Mouse (Mus musculus) hindbrain, embryonic 11.5 days (tissue): ENCODE data around the gene Galc. TPM values are rescaled to one million over a fixed set of nuclear protein-coding genes. Genes with fewer than 3 reads are reported as not detected.
"Not testable (repeated sequence)": the region's sequence is repeated elsewhere in the genome, so short reads cannot be mapped to it uniquely, and the experiment has no call there.

Experiments
- ATAC-seq: fragments of 200-750 bp; cut with Nextera tagmentation; 2 replicates; pipeline ENCODE4 v1.8.0; 2017; ENCODE audit warnings: mild to moderate bottlenecking, moderate TSS enrichment, moderate library complexity; ENCODE audit not compliant: low FRiP score
- DNase-seq: peaks from one replicate; pipeline ENCODE4 v3.0.0-alpha.2; 2015; ENCODE audit warnings: low spot score
- H3K27ac ChIP-seq: fragments of 300-500 bp; sonication (generic); 2 replicates; pipeline ENCODE4 v1.5.1; 2014; ENCODE audit warnings: mild to moderate bottlenecking, low read depth, low read length
- H3K27me3 ChIP-seq: fragments of 300-500 bp; sonication (generic); 2 replicates; pipeline ENCODE4 v1.6.1; 2014; ENCODE audit warnings: mild to moderate bottlenecking, low read length, moderate library complexity, mixed read lengths; ENCODE audit not compliant: control insufficient read depth, insufficient read depth
- H3K36me3 ChIP-seq: fragments of 300-500 bp; sonication (generic); 2 replicates; pipeline ENCODE4 v1.6.1; 2014; ENCODE audit warnings: mild to moderate bottlenecking, low read length, moderate library complexity, mixed read lengths; ENCODE audit not compliant: control insufficient read depth, insufficient read depth
- H3K4me1 ChIP-seq: fragments of 300-500 bp; sonication (generic); replicated peaks from 2 replicates; pipeline ENCODE4 v1.6.1; 2014; ENCODE audit warnings: low read length, mixed read lengths; ENCODE audit not compliant: control insufficient read depth, insufficient read depth
- H3K4me2 ChIP-seq: fragments of 300-500 bp; sonication (generic); replicated peaks from 2 replicates; pipeline ENCODE4 v1.6.1; 2014; ENCODE audit warnings: mild to moderate bottlenecking, low read depth, low read length
- H3K4me3 ChIP-seq: fragments of 300-500 bp; sonication (generic); 2 replicates; pipeline ENCODE4 v1.5.1; 2014; ENCODE audit warnings: low read depth, low read length
- H3K9ac ChIP-seq: fragments of 300-500 bp; sonication (generic); 2 replicates; pipeline ENCODE4 v1.6.1; 2014; ENCODE audit warnings: low read depth, low read length
- H3K9me3 ChIP-seq: fragments of 300-500 bp; sonication (generic); 2 replicates; pipeline ENCODE4 v1.6.1; 2016; ENCODE audit warnings: low read length; ENCODE audit not compliant: control insufficient read depth
- WGBS: fragments of 180-500 bp; shearing (Covaris S2); extraction: QIAGEN DNeasy Blood & Tissue Kit; methylation state at CpG from one replicate; pipeline ENCODE4 v1.1.7; 2014; 5-methylcytosine and 5-hydroxymethylcytosine counted together
- polyA plus RNA-seq: library from polyadenylated mRNA; unstranded; fragments of >200 nt; fragmentation: Nextera tagmentation; extraction: Ambion mirVana; gene quantifications from 2 replicates; pipeline ENCODE4 v1.2.1, GENCODE M21; 2014

Gene Galc
- polyA plus RNA-seq, 1 experiment from 2014 or later, result 12.2 TPM

DNA sequence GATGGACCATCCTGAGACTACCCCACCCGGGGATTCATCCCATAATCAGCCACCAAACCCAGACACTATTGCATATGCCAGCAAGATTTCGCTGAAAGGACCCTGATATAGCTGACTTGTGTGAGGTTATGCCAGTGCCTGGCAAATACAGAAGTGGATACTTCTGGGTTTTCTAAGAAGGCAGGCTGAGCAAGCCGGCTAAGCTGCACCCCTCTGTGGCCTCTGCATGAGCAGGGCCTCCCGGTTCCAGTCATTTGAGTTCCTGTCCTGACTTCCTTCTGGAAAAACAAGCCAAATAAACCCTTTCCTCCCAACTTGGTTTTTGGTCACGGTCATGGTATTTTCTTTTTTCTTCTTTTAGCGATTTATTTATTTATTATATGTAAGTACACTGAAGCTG is 20.8 kb downstream of the Galc start:
- H3K27ac ChIP-seq, H3K9ac ChIP-seq, H3K9me3 ChIP-seq, H3K4me1 ChIP-seq, H3K4me3 ChIP-seq, DNase-seq, H3K4me2 ChIP-seq, H3K36me3 ChIP-seq, H3K27me3 ChIP-seq, ATAC-seq: not testable (repeated sequence)
- 85% methylated on average over 6 of the region's 6 CpGs for WGBS

DNA sequence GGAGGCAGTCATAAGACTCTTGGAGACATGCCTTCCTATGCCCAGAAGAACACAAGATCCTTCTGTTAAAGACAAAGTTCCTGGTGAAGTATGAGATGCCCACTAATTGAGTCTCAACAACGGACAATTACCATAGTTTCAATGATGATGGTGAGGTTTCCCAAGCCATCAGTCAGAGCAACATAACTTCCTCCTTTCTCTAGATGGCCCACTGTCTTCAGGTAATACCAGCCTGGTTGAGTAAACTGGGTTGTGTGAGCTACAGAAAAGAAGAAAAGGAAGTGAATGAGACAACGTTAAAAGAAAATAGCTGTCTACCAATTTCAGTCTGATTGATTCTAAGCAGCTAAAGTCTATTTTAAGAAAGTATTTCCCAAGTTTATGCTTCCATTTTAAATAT is 32.2 kb downstream of the Galc start:
- no peak overlapping the region for H3K4me2 ChIP-seq
- H3K27ac ChIP-seq, result no peak overlapping the region
- H3K9ac ChIP-seq, result no peak overlapping the region
- no peak overlapping the region for H3K4me3 ChIP-seq
- H3K4me1 ChIP-seq, result no peaks in the 10 kb centered on the region
- DNase-seq (no peak), ATAC-seq (no peak)
- no peaks in the 10 kb centered on the region for H3K9me3 ChIP-seq
- H3K36me3 ChIP-seq, result no peaks in the 10 kb centered on the region
- H3K27me3 ChIP-seq, result no peaks in the 10 kb centered on the region
- 97% methylated on average over 2 of the region's 2 CpGs for WGBS

DNA sequence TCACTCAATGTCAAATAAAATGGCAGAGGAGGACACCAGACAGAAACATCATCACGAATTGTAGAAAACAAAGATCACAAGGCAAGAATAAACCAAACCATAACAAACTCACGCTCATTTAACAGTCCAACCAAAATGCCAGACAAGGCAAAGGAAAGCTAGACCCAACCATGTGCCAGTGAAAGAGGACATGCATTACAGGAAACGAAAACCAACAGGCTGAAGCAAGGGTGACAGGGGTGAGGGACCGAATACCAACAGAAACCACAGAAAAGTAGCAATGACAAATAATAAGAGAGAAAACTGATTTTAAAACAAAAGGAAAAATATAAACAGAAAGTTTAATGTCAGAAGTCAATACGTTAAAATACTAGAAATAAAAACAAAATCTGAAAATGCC is 36.0 kb downstream of the Galc start:
- Histone ChIP-seq H3K4me2 (no peak overlapping the region), H3K4me1 (no peaks in the 10 kb centered on the region), H3K4me3 (no peak overlapping the region), H3K36me3 (no peaks in the 10 kb centered on the region), H3K27ac (no peak overlapping the region), H3K9me3 (no peaks in the 10 kb centered on the region), H3K9ac (no peak overlapping the region), H3K27me3 (no peaks in the 10 kb centered on the region)
- ATAC-seq (no peak), DNase-seq (no peak)
- WGBS, result 91% methylated on average over 5 of the region's 5 CpGs

DNA sequence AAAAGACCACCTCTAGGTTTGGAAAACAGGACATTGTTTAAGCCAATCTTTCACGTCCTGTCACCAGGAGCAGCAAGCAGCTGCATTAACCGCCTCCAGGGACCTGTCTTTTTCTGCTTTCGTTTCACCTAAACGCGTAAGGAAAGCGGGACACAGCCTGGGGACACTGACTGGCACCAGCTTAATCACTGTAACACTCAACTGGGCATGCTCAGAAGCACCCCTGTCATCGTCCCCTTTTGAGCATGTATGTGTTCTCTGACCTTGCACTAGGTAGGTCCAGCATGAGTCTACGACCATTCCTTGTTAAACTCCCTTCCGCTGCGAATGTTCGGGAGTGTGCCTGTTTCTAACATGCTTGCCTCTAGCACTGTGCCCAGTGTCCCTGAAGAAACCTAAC is 42.8 kb downstream of the Galc start:
- DNase-seq, result peak; percentile 26
- ATAC-seq, result no peak
- H3K27me3 ChIP-seq, result no peaks in the 10 kb centered on the region
- 63% methylated on average over 11 of the region's 11 CpGs for WGBS
- H3K27ac ChIP-seq, result no peak overlapping the region
- no peaks in the 10 kb centered on the region for H3K4me1 ChIP-seq
- H3K4me3 ChIP-seq, result no peak overlapping the region
- H3K9ac ChIP-seq, result no peak overlapping the region
- H3K36me3 ChIP-seq, result no peaks in the 10 kb centered on the region
- H3K9me3 ChIP-seq, result no peaks in the 10 kb centered on the region
- no peak overlapping the region for H3K4me2 ChIP-seq

DNA sequence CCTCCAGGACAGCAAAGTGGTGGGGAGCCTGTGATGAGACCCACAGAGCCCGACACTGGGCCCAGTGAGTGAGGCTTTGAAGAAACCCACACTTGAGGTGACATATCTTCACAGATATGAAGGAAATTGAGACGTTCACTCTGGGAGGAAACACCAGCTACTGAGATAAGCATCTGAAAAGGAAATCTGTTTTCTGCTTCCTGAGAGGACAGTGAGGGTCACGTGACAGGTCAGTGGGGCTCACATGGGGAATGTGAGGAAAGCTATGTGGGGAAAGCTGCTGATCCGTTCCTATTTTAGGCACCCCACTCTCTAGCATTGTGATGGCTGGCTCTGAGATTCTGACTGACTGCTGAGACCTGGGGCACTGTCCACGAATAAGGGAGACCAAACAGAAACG is 43.7 kb downstream of the Galc start:
- Histone ChIP-seq H3K9ac (no peak overlapping the region), H3K27ac (no peak overlapping the region), H3K27me3 (no peaks in the 10 kb centered on the region), H3K4me3 (no peak overlapping the region), H3K4me1 (no peaks in the 10 kb centered on the region), H3K36me3 (no peaks in the 10 kb centered on the region), H3K4me2 (no peak overlapping the region), H3K9me3 (no peaks in the 10 kb centered on the region)
- WGBS, result 62% methylated on average over 6 of the region's 6 CpGs
- ATAC-seq (0 out of 2 replicates have a peak, but pooled peaks have one; percentile 18), DNase-seq (peak; percentile 5)

DNA sequence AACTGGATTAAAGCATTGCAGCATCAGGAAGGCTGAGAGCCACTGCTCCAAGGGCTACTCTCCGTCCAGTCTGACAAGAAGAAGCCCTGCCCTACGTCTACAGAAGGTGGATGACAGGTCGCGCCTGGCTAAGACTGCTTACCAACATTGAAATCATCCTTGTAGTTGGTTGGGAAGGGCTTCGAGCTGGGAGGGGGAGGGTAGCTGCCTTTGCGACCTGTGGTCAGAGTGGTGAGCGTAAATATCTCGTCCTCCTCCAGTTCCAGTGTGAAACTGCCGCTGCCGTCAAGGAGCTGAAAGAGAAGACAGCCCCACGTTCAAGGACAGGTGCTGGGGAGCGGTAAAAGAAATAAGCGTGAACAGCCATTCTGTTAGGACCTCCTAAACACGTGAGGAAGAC is 45.1 kb downstream of the Galc start:
- Histone ChIP-seq H3K27me3 (no peaks in the 10 kb centered on the region), H3K4me3 (no peak overlapping the region), H3K4me2 (no peak overlapping the region), H3K9ac (no peak overlapping the region), H3K27ac (no peak overlapping the region), H3K4me1 (no peaks in the 10 kb centered on the region), H3K36me3 (no peaks in the 10 kb centered on the region), H3K9me3 (no peaks in the 10 kb centered on the region)
- DNase-seq (no peak), ATAC-seq (no peak)
- 88% methylated on average over 14 of the region's 14 CpGs for WGBS

DNA sequence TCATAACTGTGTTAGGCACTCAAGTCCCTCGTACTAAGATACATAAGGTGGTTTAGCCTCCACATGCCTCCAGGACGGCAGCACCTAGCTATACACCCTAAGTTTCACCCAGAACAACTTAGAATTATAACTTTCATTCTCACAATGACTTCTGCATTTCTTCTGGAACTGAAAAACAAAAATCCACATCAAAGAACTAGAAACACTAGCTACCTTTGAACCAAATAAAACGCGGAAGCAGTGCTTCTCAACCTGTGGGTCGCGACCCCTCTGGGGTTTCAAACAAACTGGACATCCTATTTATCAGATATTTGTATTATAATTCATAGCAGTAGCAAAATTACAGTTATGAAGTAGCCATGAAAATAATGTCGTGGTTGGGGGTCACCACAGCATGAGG is 45.5 kb downstream of the Galc start:
- Histone ChIP-seq H3K9ac (no peak overlapping the region), H3K36me3 (no peaks in the 10 kb centered on the region), H3K9me3 (no peaks in the 10 kb centered on the region), H3K4me1 (no peaks in the 10 kb centered on the region), H3K27me3 (no peaks in the 10 kb centered on the region), H3K4me2 (no peak overlapping the region), H3K4me3 (no peak overlapping the region), H3K27ac (no peak overlapping the region)
- DNase-seq, result no peak
- 94% methylated on average over 7 of the region's 7 CpGs for WGBS
- ATAC-seq, result no peak

DNA sequence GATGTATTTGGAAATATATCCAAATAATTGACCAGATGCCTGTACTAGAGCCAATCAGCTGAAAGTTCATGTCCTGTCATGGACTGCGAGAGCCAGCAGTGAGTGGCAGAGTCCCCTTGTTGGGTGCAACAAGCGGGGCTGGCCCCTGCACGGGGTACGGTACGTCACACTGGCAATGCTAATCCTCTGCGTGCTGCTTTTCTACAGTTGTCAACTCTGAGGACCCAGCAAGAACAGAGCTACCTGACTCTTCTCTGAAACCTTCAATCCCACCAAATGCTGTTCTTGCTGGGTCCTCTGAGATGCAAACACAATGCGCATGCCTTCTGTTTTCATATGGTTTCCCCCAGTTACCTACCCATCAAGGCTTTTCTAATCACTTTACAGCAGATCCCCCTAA is 45.9 kb downstream of the Galc start:
- ATAC-seq (no peak), DNase-seq (no peak)
- Histone ChIP-seq H3K4me2 (no peak overlapping the region), H3K36me3 (no peaks in the 10 kb centered on the region), H3K9ac (no peak overlapping the region), H3K4me3 (no peak overlapping the region), H3K27ac (no peak overlapping the region), H3K27me3 (no peaks in the 10 kb centered on the region), H3K9me3 (no peaks in the 10 kb centered on the region), H3K4me1 (no peaks in the 10 kb centered on the region)
- 94% methylated on average over 7 of the region's 7 CpGs for WGBS

DNA sequence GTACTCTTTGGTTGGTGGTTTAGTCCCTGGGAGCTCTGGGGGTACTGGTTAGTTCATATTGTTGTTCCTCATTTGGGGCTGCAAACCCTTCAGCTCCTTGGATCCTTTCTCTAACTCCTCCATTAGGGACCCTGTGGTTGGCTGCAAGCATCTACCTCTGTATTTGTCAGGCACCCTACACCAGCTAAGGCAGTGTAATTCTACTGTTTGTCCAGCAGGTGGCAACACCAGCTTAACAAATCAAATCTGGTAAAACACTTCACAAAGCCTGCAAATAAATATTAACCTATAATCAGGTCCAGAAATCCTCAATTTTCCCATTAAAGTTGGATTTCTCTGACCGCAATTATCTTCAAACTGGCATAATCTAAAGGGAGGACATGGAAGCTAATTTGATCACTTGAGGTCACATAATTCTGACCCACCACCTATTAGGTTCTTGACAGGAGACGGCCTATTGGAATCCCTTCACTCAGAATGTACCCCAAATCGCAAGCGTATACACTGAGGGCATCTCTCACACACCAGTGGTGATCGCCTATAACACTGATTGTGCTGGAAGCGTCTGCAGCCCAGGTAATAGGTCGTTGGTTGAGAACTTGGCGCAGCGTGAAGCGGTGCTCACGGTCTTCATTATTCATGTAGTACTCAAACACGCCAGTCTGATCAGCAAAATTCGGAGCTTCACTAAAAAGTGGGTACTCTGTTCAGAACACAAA is 46.6 kb downstream of the Galc start:
- Histone ChIP-seq H3K27me3 (no peaks in the 10 kb centered on the region), H3K9ac (no peak overlapping the region), H3K9me3 (no peaks in the 10 kb centered on the region), H3K36me3 (no peaks in the 10 kb centered on the region), H3K27ac (no peak overlapping the region), H3K4me2 (no peak overlapping the region), H3K4me1 (no peaks in the 10 kb centered on the region), H3K4me3 (no peak overlapping the region)
- peak; percentile 62 for ATAC-seq
- DNase-seq, result peak; percentile 59
- WGBS, result 88% methylated on average over 13 of the region's 13 CpGs
